Mouse (Mus musculus): ENCODE results near the gene Npr2. TPM values are rescaled to one million over a fixed set of nuclear protein-coding genes. Genes with fewer than 3 reads are reported as not detected.

Gene Npr2
- total and polyA plus RNA-seq, 3 experiments: 0.04 to 6.3 (median 0.44) TPM

DNA sequence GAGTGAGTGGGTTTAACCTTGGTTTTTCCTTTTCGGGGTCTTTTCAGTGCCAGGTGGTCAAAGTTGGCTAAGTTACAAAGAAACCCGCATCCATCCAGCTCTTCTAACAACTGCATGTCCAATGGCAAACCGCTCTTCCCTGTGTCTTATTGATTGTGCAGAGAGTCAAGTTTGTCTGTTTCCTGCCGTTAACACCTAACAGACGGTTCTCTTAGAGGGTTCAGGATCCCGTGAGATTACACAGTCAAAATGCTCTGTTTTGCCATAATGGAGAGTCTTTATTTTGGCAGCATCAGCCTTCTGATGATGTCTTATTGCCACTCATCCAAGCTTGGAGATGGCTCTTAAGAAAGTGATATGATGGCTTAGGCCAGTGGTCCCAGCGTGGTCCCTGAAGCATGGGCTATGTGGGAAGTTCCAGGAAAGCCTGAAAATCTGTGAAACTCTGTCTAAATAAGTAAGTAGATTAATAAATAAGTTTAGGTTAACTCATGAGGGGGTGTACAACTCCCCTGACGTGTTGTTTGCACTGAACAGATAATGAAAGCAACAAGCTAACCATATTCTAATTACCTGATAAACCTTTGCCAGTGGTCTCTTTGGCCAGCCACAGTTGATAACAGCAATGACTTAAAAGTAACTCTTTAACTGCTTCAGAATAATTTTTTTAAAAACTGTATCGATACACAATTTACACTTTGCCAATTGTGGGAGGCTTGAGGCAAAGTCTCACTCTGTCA, 31.4 kb upstream of the Npr2 start:
- no peaks in the 10 kb centered on the region for H3K27me3 ChIP-seq (ENCODE audit: insufficient read depth, low read length)
- peaks cover 71% of the 10 kb centered on the region for H3K4me1 ChIP-seq (ENCODE audit: insufficient read depth, low read depth, low read length)
- TF ChIP-seq CTCF (IDR thresholded peaks at IDR 0.05; ENCODE audit: low read depth, low read length) (no peak), GATA1 (IDR thresholded peaks at IDR 0.05; ENCODE audit: borderline replicate concordance, low read length) (no peak), GATA2 (IDR thresholded peaks at IDR 0.05; ENCODE audit: borderline replicate concordance, low read depth, low read length) (no peak), TAL1 (conservative IDR thresholded peaks at IDR 0.05; ENCODE audit: low read depth, low read length) (no peak), POLR2AphosphoS5 (IDR thresholded peaks at IDR 0.05; ENCODE audit: insufficient replicate concordance, low read depth, low read length) (no peak)
- no peak for DNase-seq (ENCODE audit: low spot score)
- peak overlapping the region; percentile 50; the same call in 1 of the 2 replicates for H3K4me3 ChIP-seq (ENCODE audit: low read depth, low read length)
- ATAC-seq (ENCODE audit: extremely low read depth, insufficient number of reproducible peaks, low FRiP score, poor library complexity, severe bottlenecking): no peak
- H3K36me3 ChIP-seq (replicated peaks): no peaks in the 10 kb centered on the region
- no peaks in the 10 kb centered on the region for H3K9me3 ChIP-seq (replicated peaks)

DNA sequence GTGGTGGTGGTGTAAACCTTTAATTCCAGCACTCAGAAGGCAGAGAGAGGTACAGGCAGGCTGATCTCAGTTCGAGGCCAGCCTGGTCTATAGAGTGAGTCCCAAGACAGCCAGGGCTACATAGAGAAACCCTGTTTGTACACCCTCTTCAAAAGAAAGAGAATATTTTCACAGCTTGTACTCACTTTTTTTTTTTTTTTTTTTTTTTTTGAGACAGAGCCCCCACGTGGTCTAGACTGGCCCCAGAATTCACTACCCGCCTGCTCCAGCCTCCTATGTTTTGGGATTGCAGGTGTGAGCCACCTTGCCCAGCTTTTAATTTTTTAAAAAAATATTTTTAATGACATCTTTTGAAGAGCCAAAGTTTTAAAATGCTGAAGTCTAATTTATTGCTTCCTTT, 27.6 kb upstream of the Npr2 start:
- Histone ChIP-seq H3K27me3 (ENCODE audit: insufficient read depth, low read length) (no peaks in the 10 kb centered on the region), H3K4me1 (ENCODE audit: insufficient read depth, low read depth, low read length) (peaks cover 64% of the 10 kb centered on the region), H3K36me3 (replicated peaks) (no peaks in the 10 kb centered on the region), H3K4me3 (ENCODE audit: low read depth, low read length) (no peak overlapping the region), H3K9me3 (replicated peaks) (no peaks in the 10 kb centered on the region)
- DNase-seq (ENCODE audit: low spot score): no peak
- ATAC-seq (ENCODE audit: extremely low read depth, insufficient number of reproducible peaks, low FRiP score, poor library complexity, severe bottlenecking): no peak
- TF ChIP-seq POLR2AphosphoS5 (IDR thresholded peaks at IDR 0.05; ENCODE audit: insufficient replicate concordance, low read depth, low read length) (no peak), GATA2 (IDR thresholded peaks at IDR 0.05; ENCODE audit: borderline replicate concordance, low read depth, low read length) (no peak), CTCF (IDR thresholded peaks at IDR 0.05; ENCODE audit: low read depth, low read length) (no peak), GATA1 (IDR thresholded peaks at IDR 0.05; ENCODE audit: borderline replicate concordance, low read length) (no peak), TAL1 (conservative IDR thresholded peaks at IDR 0.05; ENCODE audit: low read depth, low read length) (no peak)

GRCm38 (mm10) chr4:43604751-43605685, 26.7 kb upstream of the Npr2 start:
- peak overlapping the region; percentile 18; the same call in 1 of the 2 replicates for H3K4me3 ChIP-seq (ENCODE audit: low read depth, low read length)
- H3K4me1 ChIP-seq (ENCODE audit: insufficient read depth, low read depth, low read length): peaks cover 56% of the 10 kb centered on the region

GRCm38 (mm10) chr4:43612534-43612933, 19.2 kb upstream of the Npr2 start:
- TF ChIP-seq GATA2 (IDR thresholded peaks at IDR 0.05; ENCODE audit: borderline replicate concordance, low read depth, low read length): no peak
- TF ChIP-seq TAL1 (conservative IDR thresholded peaks at IDR 0.05; ENCODE audit: low read depth, low read length): peak; percentile 25; the same call in 1 of the 2 replicates
- DNase-seq (ENCODE audit: low spot score): no peak
- ATAC-seq (ENCODE audit: extremely low read depth, insufficient number of reproducible peaks, low FRiP score, poor library complexity, severe bottlenecking): peak; percentile 63

More at GRCm38 (mm10) chr4:43604751-43605685, 26.7 kb upstream of the Npr2 start:
- no peaks in the 10 kb centered on the region for H3K27me3 ChIP-seq (ENCODE audit: insufficient read depth, low read length)
- ATAC-seq (ENCODE audit: extremely low read depth, insufficient number of reproducible peaks, low FRiP score, poor library complexity, severe bottlenecking) (peak; percentile 67), DNase-seq (ENCODE audit: low spot score) (peak; percentile 36)
- no peaks in the 10 kb centered on the region for H3K36me3 ChIP-seq (replicated peaks)
- no peaks in the 10 kb centered on the region for H3K9me3 ChIP-seq (replicated peaks)
- TF ChIP-seq POLR2AphosphoS5 (IDR thresholded peaks at IDR 0.05; ENCODE audit: insufficient replicate concordance, low read depth, low read length) (no peak), GATA2 (IDR thresholded peaks at IDR 0.05; ENCODE audit: borderline replicate concordance, low read depth, low read length) (no peak), CTCF (IDR thresholded peaks at IDR 0.05; ENCODE audit: low read depth, low read length) (no peak), TAL1 (conservative IDR thresholded peaks at IDR 0.05; ENCODE audit: low read depth, low read length) (peak; percentile 63)

GRCm38 (mm10) chr4:43613060-43613730, 18.5 kb upstream of the Npr2 start:
- TF ChIP-seq GATA1 (IDR thresholded peaks at IDR 0.05; ENCODE audit: borderline replicate concordance, low read length): no peak
- TF ChIP-seq CTCF (IDR thresholded peaks at IDR 0.05; ENCODE audit: low read depth, low read length): no peak
- no peak for TF ChIP-seq TAL1 (conservative IDR thresholded peaks at IDR 0.05; ENCODE audit: low read depth, low read length)
- TF ChIP-seq GATA2 (IDR thresholded peaks at IDR 0.05; ENCODE audit: borderline replicate concordance, low read depth, low read length): no peak
- no peak for TF ChIP-seq POLR2AphosphoS5 (IDR thresholded peaks at IDR 0.05; ENCODE audit: insufficient replicate concordance, low read depth, low read length)
- no peaks in the 10 kb centered on the region for H3K36me3 ChIP-seq (replicated peaks)
- peak overlapping the region; percentile 59; the same call in 1 of the 2 replicates for H3K4me3 ChIP-seq (ENCODE audit: low read depth, low read length)
- H3K9me3 ChIP-seq (replicated peaks): no peaks in the 10 kb centered on the region
- DNase-seq (ENCODE audit: low spot score) (no peak), ATAC-seq (ENCODE audit: extremely low read depth, insufficient number of reproducible peaks, low FRiP score, poor library complexity, severe bottlenecking) (peak; percentile 76)
- H3K4me1 ChIP-seq (ENCODE audit: insufficient read depth, low read depth, low read length): peaks cover 30% of the 10 kb centered on the region
- H3K27me3 ChIP-seq (ENCODE audit: insufficient read depth, low read length): no peaks in the 10 kb centered on the region

More at GRCm38 (mm10) chr4:43612534-43612933, 19.2 kb upstream of the Npr2 start:
- Histone ChIP-seq H3K27me3 (ENCODE audit: insufficient read depth, low read length) (no peaks in the 10 kb centered on the region), H3K4me3 (ENCODE audit: low read depth, low read length) (peak overlapping the region; percentile 59; the same call in 1 of the 2 replicates), H3K4me1 (ENCODE audit: insufficient read depth, low read depth, low read length) (peaks cover 33% of the 10 kb centered on the region), H3K9me3 (replicated peaks) (no peaks in the 10 kb centered on the region), H3K36me3 (replicated peaks) (no peaks in the 10 kb centered on the region)
